Mouse (Mus musculus) liver, adult 2 months (tissue): ENCODE measurements around the gene Bbs9.

Experiments used
- CTCF ChIP-seq: fragments of 200-500 bp; IDR thresholded peaks from 2 replicates; pipeline ENCODE4 v1.5.1; 2011; ENCODE audit warnings: low read depth, low read length, control low read depth
- POLR2A ChIP-seq: fragments of 200-500 bp; IDR thresholded peaks from 2 replicates; pipeline ENCODE4 v1.6.1; 2011; ENCODE audit warnings: low read length, control low read depth; ENCODE audit not compliant: insufficient read depth; ENCODE audit errors: extremely low read depth

DNA sequence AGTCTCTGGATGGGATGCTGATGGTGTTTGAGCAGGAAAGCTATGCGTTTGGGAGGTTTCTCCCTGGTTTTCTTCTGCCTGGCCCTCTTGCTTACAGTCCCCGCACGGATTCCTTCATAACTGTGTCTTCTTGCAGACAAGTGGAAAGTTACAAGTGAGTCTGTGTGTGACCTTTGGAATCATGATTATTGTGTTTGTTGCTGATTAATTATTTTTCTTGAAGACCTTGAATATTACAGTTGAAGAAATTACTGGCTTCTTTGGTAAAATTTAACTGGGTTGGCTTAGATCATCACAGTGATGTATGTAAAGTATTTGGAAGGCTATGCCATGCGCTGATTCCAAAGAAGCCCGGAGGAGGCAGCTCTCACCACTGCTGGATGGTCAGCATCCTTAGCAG is 92.2 kb downstream of the Bbs9 start:
- TF ChIP-seq CTCF (no peak), POLR2A (no peak)
